Comparison of ENCODE assay signal across 8 mouse cellular contexts in genomic region chr6:142814011-142814410, GRCm38 (mm10). TPM values are rescaled to one million over a fixed set of nuclear protein-coding genes. Genes with fewer than 3 reads are reported as not detected.
DNase-seq lines count a peak whose midpoint lies in the region; ATAC-seq and TF ChIP-seq lines count a peak whose summit lies in the region.

No protein-coding gene starts in this region.

- no peak for ATAC-seq in heart, postnatal 0 days (ENCODE audit: insufficient read depth, low read depth)
- ATAC-seq in forebrain, embryonic 16.5 days = peak; percentile 16; the same call in 1 of the 2 replicates
- no peak for ATAC-seq in neural tube, embryonic 13.5 days (ENCODE audit: low read depth)
- no peak for ATAC-seq in inflammation-experienced regulatory T-cells, adult 6 months

- no peak for DNase-seq in heart, postnatal 0 days (ENCODE audit: low spot score)
- DNase-seq in heart, postnatal 4 days = no peak
- DNase-seq in kidney, postnatal 36 days = peak; percentile 42 to 49
- DNase-seq in B cell, adult 2 months = no peak
- DNase-seq in thymus, adult 2 months = no peak

- H3K4me1 ChIP-seq in heart, postnatal 0 days (ENCODE audit: control insufficient read depth, insufficient read depth) = no peaks in the 10 kb centered on the region
- H3K4me1 ChIP-seq in forebrain, embryonic 16.5 days (replicated peaks; ENCODE audit: control insufficient read depth, insufficient read depth, low read length) = peaks cover 14% of the 10 kb centered on the region
- peaks cover 10% of the 10 kb centered on the region; the same call in 1 of the 2 replicates for H3K4me1 ChIP-seq in neural tube, embryonic 13.5 days (replicated peaks)
- H3K4me1 ChIP-seq in thymus, adult 2 months (replicated peaks; ENCODE audit: control insufficient read depth, insufficient read depth, low read length) = peaks cover 2% of the 10 kb centered on the region; the same call in 1 of the 2 replicates

- no peak for TF ChIP-seq POLR2A in thymus, adult 2 months (IDR thresholded peaks at IDR 0.05; ENCODE audit: control insufficient read depth, extremely low read depth, insufficient read depth, low read length, poor library complexity)

- TF ChIP-seq CTCF in heart, postnatal 0 days (IDR thresholded peaks at IDR 0.05; ENCODE audit: low read depth) = no peak
- no peak for TF ChIP-seq CTCF in thymus, adult 2 months (IDR thresholded peaks at IDR 0.05; ENCODE audit: borderline replicate concordance, control insufficient read depth, extremely low read depth, insufficient read depth, low read length, poor library complexity)

- peak overlapping the region; percentile 36; the same call in 1 of the 2 replicates for H3K4me3 ChIP-seq in heart, postnatal 0 days (ENCODE audit: low read depth, low read length)
- no peak overlapping the region for H3K4me3 ChIP-seq in forebrain, embryonic 16.5 days (replicated peaks; ENCODE audit: low read length)
- peak overlapping the region; percentile 34; the same call in 1 of the 2 replicates for H3K4me3 ChIP-seq in neural tube, embryonic 13.5 days
- no peak overlapping the region for H3K4me3 ChIP-seq in thymus, adult 2 months (ENCODE audit: control insufficient read depth, insufficient read depth, low read length)

- WGBS in heart, postnatal 0 days = 60% methylated on average over 10 of the region's 10 CpGs
- WGBS in forebrain, embryonic 16.5 days = 49% methylated on average over 10 of the region's 10 CpGs
- 64% methylated on average over 10 of the region's 10 CpGs for WGBS in neural tube, embryonic 13.5 days
- 90% methylated on average over 10 of the region's 10 CpGs for WGBS in thymus, adult 2 months

- H3K9ac ChIP-seq in heart, postnatal 0 days (replicated peaks; ENCODE audit: low read depth, low read length) = no peak overlapping the region
- H3K9ac ChIP-seq in forebrain, embryonic 16.5 days (replicated peaks; ENCODE audit: low read depth, low read length) = no peak overlapping the region
- H3K9ac ChIP-seq in neural tube, embryonic 13.5 days = peak overlapping the region; percentile 67

- 0 out of 2 replicates have a peak, but pooled peaks cover 3% of the 10 kb centered on the region for H3K27me3 ChIP-seq in heart, postnatal 0 days (ENCODE audit: control insufficient read depth, insufficient read depth, low read length)
- H3K27me3 ChIP-seq in forebrain, embryonic 16.5 days (replicated peaks; ENCODE audit: control insufficient read depth, insufficient read depth, low read length) = no peaks in the 10 kb centered on the region
- H3K27me3 ChIP-seq in neural tube, embryonic 13.5 days = no peaks in the 10 kb centered on the region
- H3K27me3 ChIP-seq in thymus, adult 2 months (ENCODE audit: control insufficient read depth, insufficient read depth, low read length) = no peaks in the 10 kb centered on the region

- no peak for TF ChIP-seq EP300 in heart, postnatal 0 days (IDR thresholded peaks at IDR 0.05; ENCODE audit: low read depth)

- H3K9me3 ChIP-seq in heart, postnatal 0 days (replicated peaks; ENCODE audit: control insufficient read depth, low read length) = no peaks in the 10 kb centered on the region
- H3K9me3 ChIP-seq in forebrain, embryonic 16.5 days (ENCODE audit: control insufficient read depth, low read length) = no peaks in the 10 kb centered on the region
- H3K9me3 ChIP-seq in neural tube, embryonic 13.5 days = no peaks in the 10 kb centered on the region

- H3K36me3 ChIP-seq in heart, postnatal 0 days (replicated peaks; ENCODE audit: control insufficient read depth, insufficient read depth, low read length) = no peaks in the 10 kb centered on the region
- H3K36me3 ChIP-seq in forebrain, embryonic 16.5 days (ENCODE audit: control insufficient read depth, insufficient read depth) = no peaks in the 10 kb centered on the region
- no peaks in the 10 kb centered on the region for H3K36me3 ChIP-seq in neural tube, embryonic 13.5 days
- no peaks in the 10 kb centered on the region for H3K36me3 ChIP-seq in thymus, adult 2 months (ENCODE audit: control insufficient read depth, insufficient read depth, low read length)

- H3K27ac ChIP-seq in heart, postnatal 0 days (ENCODE audit: low read depth) = no peak overlapping the region
- H3K27ac ChIP-seq in forebrain, embryonic 16.5 days (ENCODE audit: low read length) = no peak overlapping the region
- no peak overlapping the region for H3K27ac ChIP-seq in neural tube, embryonic 13.5 days (replicated peaks)
- H3K27ac ChIP-seq in thymus, adult 2 months (ENCODE audit: control insufficient read depth, insufficient read depth, low read length) = no peak overlapping the region

- peak overlapping the region; percentile 60 for H3K4me2 ChIP-seq in heart, postnatal 0 days (ENCODE audit: low read depth, low read length)
- peak overlapping the region; percentile 61 for H3K4me2 ChIP-seq in forebrain, embryonic 16.5 days (ENCODE audit: low read length)
- peak overlapping the region; percentile 57 for H3K4me2 ChIP-seq in neural tube, embryonic 13.5 days

RNA-seq across cellular contexts. Expression of gene Sult6b2, which starts 9.7 kb away (rescaled TPM):
- not detected in 2 replicates for total RNA-seq in heart, postnatal 0 days (2014; rRNA removed; ENCODE audit: low replicate concordance)
- not detected in 2 replicates for polyA plus RNA-seq in heart, postnatal 0 days (2015; fragmentation: Nextera tagmentation; extraction: Ambion mirVana)
- total RNA-seq in heart, postnatal 4 days (2021) = not detected
- 0.11 and 0.28 TPM in 2 replicates for polyA plus RNA-seq in forebrain, embryonic 16.5 days (2015; fragmentation: Nextera tagmentation; extraction: Ambion mirVana)
- polyA plus RNA-seq in neural tube, embryonic 13.5 days (2015; fragmentation: Nextera tagmentation; extraction: Ambion mirVana) = 0.14 and 0.25 TPM in 2 replicates
- polyA plus RNA-seq in inflammation-experienced regulatory T-cells, adult 6 months (2017; shearing (Covaris generic)) = not detected
- polyA plus RNA-seq in thymus, adult 2 months (2012; rRNA removed) = 0.08 TPM in 1 of 2 replicates, not detected in the other

RNA-seq across cellular contexts. Expression of gene Cmas, which starts 57.5 kb away (rescaled TPM):
- 26.0 and 30.0 TPM in 2 replicates for total RNA-seq in heart, postnatal 0 days (2014; rRNA removed; ENCODE audit: low replicate concordance)
- 47.5 and 48.0 TPM in 2 replicates for polyA plus RNA-seq in heart, postnatal 0 days (2015; fragmentation: Nextera tagmentation; extraction: Ambion mirVana)
- total RNA-seq in heart, postnatal 4 days (2021) = 10 to 100 TPM; 43.4 to 48.5 TPM
- 139 and 150 TPM in 2 replicates for polyA plus RNA-seq in forebrain, embryonic 16.5 days (2015; fragmentation: Nextera tagmentation; extraction: Ambion mirVana)
- polyA plus RNA-seq in neural tube, embryonic 13.5 days (2015; fragmentation: Nextera tagmentation; extraction: Ambion mirVana) = 174 and 175 TPM in 2 replicates
- 10 to 100 TPM; 10.9 to 14.3 (median 11.7) TPM for polyA plus RNA-seq in inflammation-experienced regulatory T-cells, adult 6 months (2017; shearing (Covaris generic))
- 25.5 and 29.0 TPM in 2 replicates for polyA plus RNA-seq in thymus, adult 2 months (2012; rRNA removed)

Comparison
In these comparisons a context has a peak if more than half of its experiments do, and no peak if none do; other contexts are left out.
1. DNase-seq: peak in kidney, postnatal 36 days (2 of 2); none in heart, postnatal 0 days (single experiment), heart, postnatal 4 days (single experiment), B cell, adult 2 months (0 of 2) and thymus, adult 2 months (single experiment).
2. H3K4me3 ChIP-seq: peak in heart, postnatal 0 days (single experiment) and neural tube, embryonic 13.5 days (single experiment); none in forebrain, embryonic 16.5 days (single experiment) and thymus, adult 2 months (single experiment).
3. Peak in every context shown above with its lines, with median percentiles within 50 percentile points of each other: H3K4me2 ChIP-seq.